8 mouse cellular contexts compared by ENCODE assay signal in genomic region chr10:63382372-63383279, GRCm38 (mm10). TPM values are rescaled to one million over a fixed set of nuclear protein-coding genes. Genes with fewer than 3 reads are reported as not detected.
A peak's percentile ranks its signal among the peaks of the same experiment; 100 is the strongest.
DNase-seq lines count a peak whose midpoint lies in the region; ATAC-seq and TF ChIP-seq lines count a peak whose summit lies in the region.

Gene Dnajc12, plus strand, starts transcription at chr10:63382443.

- H3K27me3 ChIP-seq in E14TG2a.4 (ENCODE audit: insufficient read depth, low read length) = 0 out of 2 replicates have a peak, but pooled peaks cover 6% of the 10 kb centered on the region
- peaks cover 23% of the 10 kb centered on the region for H3K27me3 ChIP-seq in forebrain, embryonic 12.5 days
- H3K27me3 ChIP-seq in heart, postnatal 0 days (ENCODE audit: control insufficient read depth, insufficient read depth, low read length) = no peaks in the 10 kb centered on the region
- H3K27me3 ChIP-seq in liver, embryonic 16.5 days (ENCODE audit: control insufficient read depth, insufficient read depth, low read depth, low read length) = no peaks in the 10 kb centered on the region
- peaks cover 11% of the 10 kb centered on the region for H3K27me3 ChIP-seq in neural tube, embryonic 13.5 days
- H3K27me3 ChIP-seq in testis, adult 2 months (ENCODE audit: control insufficient read depth, insufficient read depth, low read length) = no peaks in the 10 kb centered on the region

- peak; percentile 44 for TF ChIP-seq CTCF in E14TG2a.4 (conservative IDR thresholded peaks at IDR 0.05; ENCODE audit: low read length)
- peak; percentile 80 for TF ChIP-seq CTCF in heart, postnatal 0 days (IDR thresholded peaks at IDR 0.05; ENCODE audit: low read depth)
- peak; percentile 75; the same call in 1 of the 2 replicates for TF ChIP-seq CTCF in testis, adult 2 months (IDR thresholded peaks at IDR 0.05; ENCODE audit: control insufficient read depth, insufficient read depth, insufficient replicate concordance, low read depth, low read length)

- H3K9ac ChIP-seq in forebrain, embryonic 12.5 days = peak within 1 kb of the TSS; percentile 68
- H3K9ac ChIP-seq in heart, postnatal 0 days (replicated peaks; ENCODE audit: low read depth, low read length) = peak within 1 kb of the TSS; percentile 79
- H3K9ac ChIP-seq in liver, embryonic 16.5 days (ENCODE audit: low read depth, low read length) = peak within 1 kb of the TSS; percentile 57
- H3K9ac ChIP-seq in neural tube, embryonic 13.5 days = peak within 1 kb of the TSS; percentile 82

- H3K9me3 ChIP-seq in E14TG2a.4 (ENCODE audit: low read length) = no peaks in the 10 kb centered on the region
- H3K9me3 ChIP-seq in forebrain, embryonic 12.5 days = no peaks in the 10 kb centered on the region
- no peaks in the 10 kb centered on the region for H3K9me3 ChIP-seq in heart, postnatal 0 days (replicated peaks; ENCODE audit: control insufficient read depth, low read length)
- no peaks in the 10 kb centered on the region for H3K9me3 ChIP-seq in liver, embryonic 16.5 days (replicated peaks; ENCODE audit: control insufficient read depth, low read length)
- no peaks in the 10 kb centered on the region for H3K9me3 ChIP-seq in neural tube, embryonic 13.5 days

- TF ChIP-seq POLR2A in testis, adult 2 months (IDR thresholded peaks at IDR 0.05; ENCODE audit: control insufficient read depth, low read depth, low read length) = peak; percentile 76

- peak within 1 kb of the TSS; percentile 82 for H3K4me3 ChIP-seq in E14TG2a.4 (replicated peaks; ENCODE audit: low read length)
- H3K4me3 ChIP-seq in forebrain, embryonic 12.5 days (replicated peaks) = peak within 1 kb of the TSS; percentile 54
- H3K4me3 ChIP-seq in heart, postnatal 0 days (ENCODE audit: low read depth, low read length) = peak within 1 kb of the TSS; percentile 75
- H3K4me3 ChIP-seq in liver, embryonic 16.5 days (ENCODE audit: low read depth, low read length) = peak within 1 kb of the TSS; percentile 63
- H3K4me3 ChIP-seq in neural tube, embryonic 13.5 days = peak within 1 kb of the TSS; percentile 55
- peak within 1 kb of the TSS; percentile 84 for H3K4me3 ChIP-seq in testis, adult 2 months (ENCODE audit: control insufficient read depth, low read depth, low read length)

- peaks cover 22% of the 10 kb centered on the region for H3K4me1 ChIP-seq in E14TG2a.4 (replicated peaks; ENCODE audit: low read depth, low read length)
- H3K4me1 ChIP-seq in forebrain, embryonic 12.5 days = peaks cover 6% of the 10 kb centered on the region; the same call in 1 of the 2 replicates
- H3K4me1 ChIP-seq in heart, postnatal 0 days (ENCODE audit: control insufficient read depth, insufficient read depth) = no peaks in the 10 kb centered on the region
- H3K4me1 ChIP-seq in liver, embryonic 16.5 days (ENCODE audit: control insufficient read depth, low read depth, low read length) = peaks cover 10% of the 10 kb centered on the region
- H3K4me1 ChIP-seq in neural tube, embryonic 13.5 days (replicated peaks) = peaks cover 10% of the 10 kb centered on the region
- H3K4me1 ChIP-seq in testis, adult 2 months (ENCODE audit: control insufficient read depth, insufficient read depth, low read length) = peaks cover 10% of the 10 kb centered on the region

- H3K36me3 ChIP-seq in E14TG2a.4 (ENCODE audit: insufficient read depth, low read length) = no peaks in the 10 kb centered on the region
- no peaks in the 10 kb centered on the region for H3K36me3 ChIP-seq in forebrain, embryonic 12.5 days (replicated peaks)
- H3K36me3 ChIP-seq in heart, postnatal 0 days (replicated peaks; ENCODE audit: control insufficient read depth, insufficient read depth, low read length) = no peaks in the 10 kb centered on the region
- no peaks in the 10 kb centered on the region for H3K36me3 ChIP-seq in liver, embryonic 16.5 days (ENCODE audit: control insufficient read depth, insufficient read depth)
- H3K36me3 ChIP-seq in neural tube, embryonic 13.5 days = no peaks in the 10 kb centered on the region
- no peaks in the 10 kb centered on the region for H3K36me3 ChIP-seq in testis, adult 2 months (ENCODE audit: control insufficient read depth, insufficient read depth, low read length)

- H3K4me2 ChIP-seq in forebrain, embryonic 12.5 days = peak within 1 kb of the TSS; percentile 88
- peak within 1 kb of the TSS; percentile 98 for H3K4me2 ChIP-seq in heart, postnatal 0 days (ENCODE audit: low read depth, low read length)
- H3K4me2 ChIP-seq in liver, embryonic 16.5 days (ENCODE audit: low read depth, low read length) = peak within 1 kb of the TSS; percentile 95
- peak within 1 kb of the TSS; percentile 87 for H3K4me2 ChIP-seq in neural tube, embryonic 13.5 days

- peak; percentile 94 for ATAC-seq in forebrain, embryonic 12.5 days (ENCODE audit: low FRiP score)
- peak; percentile 94 for ATAC-seq in heart, postnatal 0 days (ENCODE audit: insufficient read depth, low read depth)
- ATAC-seq in liver, embryonic 16.5 days (ENCODE audit: low read depth) = peak; percentile 91
- peak; percentile 93 for ATAC-seq in neural tube, embryonic 13.5 days (ENCODE audit: low read depth)

- no peak for TF ChIP-seq EP300 in heart, postnatal 0 days (IDR thresholded peaks at IDR 0.05; ENCODE audit: low read depth)

- peak; percentile 92 for DNase-seq in c-Kit-positive CD71-positive TER-119-positive erythroid progenitor cells, embryonic 14.5 days (ENCODE audit: low spot score)
- DNase-seq in heart, postnatal 0 days (ENCODE audit: low spot score) = peak; percentile 99
- DNase-seq in kidney, postnatal 4 days = peak; percentile 78 to 88

- H3K27ac ChIP-seq in forebrain, embryonic 12.5 days = no peak within 1 kb of the TSS
- H3K27ac ChIP-seq in heart, postnatal 0 days (ENCODE audit: low read depth) = peak within 1 kb of the TSS; percentile 75
- H3K27ac ChIP-seq in liver, embryonic 16.5 days (ENCODE audit: low read length) = no peak within 1 kb of the TSS
- H3K27ac ChIP-seq in neural tube, embryonic 13.5 days (replicated peaks) = peak within 1 kb of the TSS; percentile 29; the same call in 1 of the 2 replicates
- H3K27ac ChIP-seq in testis, adult 2 months (ENCODE audit: control insufficient read depth, insufficient read depth, low read depth, low read length) = peak within 1 kb of the TSS; percentile 84

- WGBS in forebrain, embryonic 12.5 days = under 1% methylated on average over 28 of the region's 28 CpGs
- WGBS in heart, postnatal 0 days = 0% methylated on average over 28 of the region's 28 CpGs
- under 1% methylated on average over 28 of the region's 28 CpGs for WGBS in liver, embryonic 16.5 days (ENCODE audit: insufficient replicate concordance)
- under 1% methylated on average over 28 of the region's 28 CpGs for WGBS in neural tube, embryonic 13.5 days

RNA-seq across cellular contexts. Expression of gene Dnajc12, which starts in this region (rescaled TPM):
- 7.4 and 9.1 TPM in 2 replicates for polyA plus RNA-seq in forebrain, embryonic 12.5 days (2016; fragmentation: Nextera tagmentation; extraction: Ambion mirVana)
- 3.2 and 3.6 TPM in 2 replicates for total RNA-seq in heart, postnatal 0 days (2014; rRNA removed; ENCODE audit: low replicate concordance)
- 9.5 and 11.0 TPM in 2 replicates for polyA plus RNA-seq in heart, postnatal 0 days (2015; fragmentation: Nextera tagmentation; extraction: Ambion mirVana)
- 17.0 and 19.1 TPM in 2 replicates for polyA plus RNA-seq in liver, embryonic 16.5 days (2015; fragmentation: Nextera tagmentation; extraction: Ambion mirVana)
- 22.7 and 24.4 TPM in 2 replicates for polyA plus RNA-seq in neural tube, embryonic 13.5 days (2015; fragmentation: Nextera tagmentation; extraction: Ambion mirVana)
- 1.6 and 1.7 TPM in 2 replicates for polyA plus RNA-seq in testis, adult 2 months (2012; rRNA removed)

Comparison
In these comparisons a context has a peak if more than half of its experiments do, and no peak if none do; other contexts are left out.
1. H3K27ac ChIP-seq: peak in heart, postnatal 0 days (single experiment), neural tube, embryonic 13.5 days (single experiment) and testis, adult 2 months (single experiment); none in forebrain, embryonic 12.5 days (single experiment) and liver, embryonic 16.5 days (single experiment).
2. Peak in every context shown above with its lines, with median percentiles within 50 percentile points of each other: H3K4me3 ChIP-seq, CTCF ChIP-seq, DNase-seq, ATAC-seq, H3K4me2 ChIP-seq and H3K9ac ChIP-seq.